Comparison of ENCODE assay signal across 13 mouse cellular contexts in the genomic region with DNA sequence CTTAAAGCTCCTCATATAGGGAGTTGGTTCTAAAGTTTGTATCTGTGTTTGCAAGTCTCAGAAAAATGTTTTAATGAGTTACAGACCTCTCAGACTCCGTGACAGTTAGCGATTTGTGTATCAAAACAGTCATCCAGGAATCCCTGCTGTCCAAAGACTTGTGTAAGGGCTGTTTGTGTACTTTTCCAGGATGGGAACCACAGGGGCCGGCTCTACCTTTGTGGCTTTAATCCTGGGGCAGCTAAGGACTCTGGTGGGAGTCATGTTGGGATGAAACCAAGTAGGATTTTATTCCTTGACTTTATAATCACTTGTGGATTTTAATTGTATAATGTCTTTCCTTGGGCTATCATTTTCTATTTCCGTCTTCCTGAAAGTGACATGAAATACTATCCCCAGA. TPM values are rescaled to one million over a fixed set of nuclear protein-coding genes. Genes with fewer than 3 reads are reported as not detected.
DNase-seq lines count a peak whose midpoint lies in the region; ATAC-seq and TF ChIP-seq lines count a peak whose summit lies in the region.
"Had no signal": no experiment of that assay in that cellular context is flagged by ENCODE, and none has a peak within 500 bp of the region (broad histone marks: within the 10 kb centered on the region; RNA-seq: fewer than 3 reads in every experiment).

No protein-coding gene starts in this region.

- no peak for DNase-seq in hindbrain, embryonic 14.5 days (ENCODE audit: low spot score)
- DNase-seq in kidney, postnatal 36 days, result no peak
- DNase-seq in layer of hippocampus, postnatal 25 days (ENCODE audit: extremely low spot score in 1 of 2, low spot score in 1 of 2), result no peak
- DNase-seq in lung, postnatal 14 days, result no peak

- no peaks in the 10 kb centered on the region for H3K27me3 ChIP-seq in forebrain, embryonic 13.5 days
- no peaks in the 10 kb centered on the region for H3K27me3 ChIP-seq in hindbrain, embryonic 14.5 days (ENCODE audit: control insufficient read depth, insufficient read depth, low read length)
- H3K27me3 ChIP-seq in midbrain, embryonic 15.5 days (replicated peaks), result no peaks in the 10 kb centered on the region
- peaks cover 15% of the 10 kb centered on the region for H3K27me3 ChIP-seq in intestine, embryonic 16.5 days (replicated peaks; ENCODE audit: control insufficient read depth, insufficient read depth, low read length)

- H3K4me3 ChIP-seq in cortical plate, adult 2 months (ENCODE audit: insufficient read depth, low read length), result peak overlapping the region; percentile 39; the same call in 1 of the 2 replicates
- peak overlapping the region; percentile 61 for H3K4me3 ChIP-seq in forebrain, embryonic 13.5 days
- H3K4me3 ChIP-seq in hindbrain, embryonic 14.5 days (replicated peaks; ENCODE audit: low read length), result peak overlapping the region; percentile 76
- H3K4me3 ChIP-seq in midbrain, embryonic 15.5 days, result peak overlapping the region; percentile 50
- H3K4me3 ChIP-seq in intestine, embryonic 16.5 days (ENCODE audit: low read length), result no peak overlapping the region
- H3K4me3 ChIP-seq: heart, adult 2 months had no signal

- H3K4me2 ChIP-seq in forebrain, embryonic 13.5 days, result peak overlapping the region; percentile 81
- H3K4me2 ChIP-seq in hindbrain, embryonic 14.5 days (replicated peaks), result peak overlapping the region; percentile 75
- H3K4me2 ChIP-seq in midbrain, embryonic 15.5 days, result peak overlapping the region; percentile 49
- no peak overlapping the region for H3K4me2 ChIP-seq in intestine, embryonic 16.5 days (ENCODE audit: low read depth, low read length)

- no peaks in the 10 kb centered on the region for H3K9me3 ChIP-seq in forebrain, embryonic 13.5 days (replicated peaks)
- H3K9me3 ChIP-seq in hindbrain, embryonic 14.5 days (ENCODE audit: control insufficient read depth, low read length), result no peaks in the 10 kb centered on the region
- H3K9me3 ChIP-seq in midbrain, embryonic 15.5 days, result no peaks in the 10 kb centered on the region
- no peaks in the 10 kb centered on the region for H3K9me3 ChIP-seq in intestine, embryonic 16.5 days (ENCODE audit: control insufficient read depth, low read length)
- H3K9me3 ChIP-seq: intestine, embryonic 15.5 days had no signal

- peaks cover 7% of the 10 kb centered on the region for H3K4me1 ChIP-seq in cortical plate, adult 2 months (ENCODE audit: control insufficient read depth, insufficient read depth, low read length)
- H3K4me1 ChIP-seq in forebrain, embryonic 13.5 days, result peaks cover 17% of the 10 kb centered on the region; the same call in 1 of the 2 replicates
- H3K4me1 ChIP-seq in hindbrain, embryonic 14.5 days (replicated peaks; ENCODE audit: control insufficient read depth, insufficient read depth, low read length), result peaks cover 32% of the 10 kb centered on the region
- peaks cover 29% of the 10 kb centered on the region for H3K4me1 ChIP-seq in midbrain, embryonic 15.5 days
- peaks cover 3% of the 10 kb centered on the region; the same call in 1 of the 2 replicates for H3K4me1 ChIP-seq in intestine, embryonic 16.5 days (ENCODE audit: control insufficient read depth, insufficient read depth, low read length)

- ATAC-seq in forebrain, embryonic 13.5 days, result no peak
- no peak for ATAC-seq in hindbrain, embryonic 14.5 days (ENCODE audit: low FRiP score)
- ATAC-seq in midbrain, embryonic 15.5 days (replicated peaks), result no peak
- no peak for ATAC-seq in intestine, embryonic 16.5 days
- ATAC-seq: CD4-positive, CD25-positive, alpha-beta regulatory T cell, adult 4 months had no signal

- TF ChIP-seq POLR2A in cortical plate, adult 2 months (IDR thresholded peaks at IDR 0.05; ENCODE audit: extremely low read depth, insufficient read depth, low read length), result no peak

- 14% methylated on average over 4 of the region's 4 CpGs for WGBS in forebrain, embryonic 13.5 days
- WGBS in hindbrain, embryonic 14.5 days, result 18% methylated on average over 4 of the region's 4 CpGs
- 12% methylated on average over 4 of the region's 4 CpGs for WGBS in midbrain, embryonic 15.5 days
- 19% methylated on average over 4 of the region's 4 CpGs for WGBS in intestine, embryonic 16.5 days

- no peaks in the 10 kb centered on the region for H3K36me3 ChIP-seq in forebrain, embryonic 13.5 days (ENCODE audit: poor library complexity, severe bottlenecking)
- H3K36me3 ChIP-seq in hindbrain, embryonic 14.5 days (replicated peaks; ENCODE audit: control insufficient read depth, insufficient read depth), result no peaks in the 10 kb centered on the region
- H3K36me3 ChIP-seq in midbrain, embryonic 15.5 days (replicated peaks), result no peaks in the 10 kb centered on the region
- H3K36me3 ChIP-seq in intestine, embryonic 16.5 days (ENCODE audit: control insufficient read depth, insufficient read depth, low read length), result no peaks in the 10 kb centered on the region
- H3K36me3 ChIP-seq: intestine, embryonic 15.5 days had no signal

- TF ChIP-seq CTCF in cortical plate, adult 2 months (IDR thresholded peaks at IDR 0.05; ENCODE audit: extremely low read depth, insufficient read depth, low read length), result no peak

- peak overlapping the region; percentile 77 for H3K9ac ChIP-seq in forebrain, embryonic 13.5 days
- peak overlapping the region; percentile 89; the same call in 1 of the 2 replicates for H3K9ac ChIP-seq in hindbrain, embryonic 14.5 days
- peak overlapping the region; percentile 69; the same call in 1 of the 2 replicates for H3K9ac ChIP-seq in midbrain, embryonic 15.5 days
- H3K9ac ChIP-seq in intestine, embryonic 16.5 days (ENCODE audit: low read depth, low read length), result no peak overlapping the region
- H3K9ac ChIP-seq: intestine, embryonic 15.5 days had no signal

- H3K27ac ChIP-seq in cortical plate, adult 2 months (ENCODE audit: insufficient read depth, low read length), result peak overlapping the region; percentile 10; the same call in 1 of the 2 replicates
- H3K27ac ChIP-seq in forebrain, embryonic 13.5 days, result no peak overlapping the region; the same call in 1 of the 2 replicates
- peak overlapping the region; percentile 98 for H3K27ac ChIP-seq in hindbrain, embryonic 14.5 days
- peak overlapping the region; percentile 93 for H3K27ac ChIP-seq in midbrain, embryonic 15.5 days
- H3K27ac ChIP-seq in intestine, embryonic 16.5 days (ENCODE audit: low read length), result no peak overlapping the region
- H3K27ac ChIP-seq: gastrocnemius, adult 2 months; heart, adult 2 months; intestine, embryonic 15.5 days; stomach, postnatal 0 days had no signal

RNA-seq across cellular contexts. Expression of a gene that starts 55.0 kb away (rescaled TPM):
- 144 and 145 TPM in 2 replicates for polyA plus RNA-seq in cortical plate, adult 2 months (2012; rRNA removed)
- polyA plus RNA-seq in forebrain, embryonic 13.5 days (2015; fragmentation: Nextera tagmentation; extraction: Ambion mirVana), result 10.8 and 13.2 TPM in 2 replicates
- polyA plus RNA-seq in hindbrain, embryonic 14.5 days (2014; fragmentation: Nextera tagmentation; extraction: Ambion mirVana), result 66.1 and 76.6 TPM in 2 replicates
- polyA plus RNA-seq in midbrain, embryonic 15.5 days (2015; fragmentation: Nextera tagmentation; extraction: Ambion mirVana), result 54.1 and 56.6 TPM in 2 replicates
- 1.1 and 1.3 TPM in 2 replicates for polyA plus RNA-seq in intestine, embryonic 16.5 days (2015; fragmentation: Nextera tagmentation; extraction: Ambion mirVana)
- total RNA-seq in layer of hippocampus, postnatal 25 days (2021), result 100 to 1,000 TPM; 317 to 331 TPM

Comparison
In these comparisons a context has a peak if more than half of its experiments do, and no peak if none do; other contexts are left out.
1. H3K27ac ChIP-seq: peak in cortical plate, adult 2 months (single experiment), hindbrain, embryonic 14.5 days (single experiment) and midbrain, embryonic 15.5 days (single experiment); none in forebrain, embryonic 13.5 days (single experiment) and intestine, embryonic 16.5 days (single experiment).